Mouse (Mus musculus): ENCODE results near the gene Fkbp9.

DNA sequence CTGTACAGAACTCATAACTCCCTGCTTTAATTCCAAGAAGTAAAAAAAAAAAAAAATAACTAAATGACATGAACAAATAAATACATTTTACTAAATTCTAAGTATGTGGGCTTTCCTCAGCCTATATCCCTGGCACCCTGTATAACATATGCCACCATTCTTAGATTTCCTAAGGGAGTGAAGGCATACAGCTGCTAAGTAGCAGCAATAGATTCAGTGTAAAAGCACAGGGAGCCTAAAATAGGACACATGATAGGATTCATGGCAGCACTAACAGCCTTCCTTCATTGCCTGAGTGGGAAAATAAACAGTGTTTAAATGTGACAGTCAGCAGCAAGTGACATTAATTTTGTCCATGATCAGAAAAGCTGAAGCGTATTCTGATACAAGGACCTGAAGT is 72.5 kb downstream of the Fkbp9 start:
- TF ChIP-seq POLR2A (IDR thresholded peaks at IDR 0.05; ENCODE audit: low read depth, low read length) (no peak), CTCF (conservative IDR thresholded peaks at IDR 0.05; ENCODE audit: insufficient read depth, insufficient read length, low read depth, low read length) (no peak)

Data from kidney, adult 2 months (tissue).